Mouse (Mus musculus): ENCODE measurements around the gene Dscam. TPM values are rescaled to one million over a fixed set of nuclear protein-coding genes. Genes with fewer than 3 reads are reported as not detected.

Dscam gene
- total and polyA plus RNA-seq, 3 experiments: 0.01 TPM; not detected in 2

DNA sequence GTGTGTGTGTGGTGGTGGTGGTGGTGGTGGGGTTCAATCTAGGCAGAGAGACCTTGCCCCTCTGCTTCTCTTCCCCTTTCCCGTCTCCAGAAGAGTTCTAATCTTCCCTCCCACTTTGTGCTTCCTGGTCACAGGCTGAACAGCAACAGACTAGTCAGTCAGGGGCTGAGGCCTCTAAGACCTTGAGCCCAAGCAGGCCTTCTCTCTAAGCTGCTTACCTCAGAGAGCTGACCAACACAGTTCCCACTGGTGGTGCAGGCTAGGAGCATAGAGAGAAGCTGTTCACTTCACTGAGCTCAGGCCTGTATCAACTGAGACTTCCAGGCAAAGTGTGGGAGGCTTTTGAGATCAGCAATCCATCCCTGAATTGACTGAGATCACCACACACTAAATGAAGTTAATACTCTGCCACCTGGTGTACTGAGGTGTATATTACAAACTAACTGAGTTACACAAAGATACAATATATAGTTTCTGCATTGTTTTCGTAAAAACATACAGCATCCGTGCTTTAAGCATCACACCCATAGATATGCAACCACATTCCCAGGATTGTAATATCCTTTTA is 153.3 kb downstream of the Dscam start:
- no peak for DNase-seq

DNA sequence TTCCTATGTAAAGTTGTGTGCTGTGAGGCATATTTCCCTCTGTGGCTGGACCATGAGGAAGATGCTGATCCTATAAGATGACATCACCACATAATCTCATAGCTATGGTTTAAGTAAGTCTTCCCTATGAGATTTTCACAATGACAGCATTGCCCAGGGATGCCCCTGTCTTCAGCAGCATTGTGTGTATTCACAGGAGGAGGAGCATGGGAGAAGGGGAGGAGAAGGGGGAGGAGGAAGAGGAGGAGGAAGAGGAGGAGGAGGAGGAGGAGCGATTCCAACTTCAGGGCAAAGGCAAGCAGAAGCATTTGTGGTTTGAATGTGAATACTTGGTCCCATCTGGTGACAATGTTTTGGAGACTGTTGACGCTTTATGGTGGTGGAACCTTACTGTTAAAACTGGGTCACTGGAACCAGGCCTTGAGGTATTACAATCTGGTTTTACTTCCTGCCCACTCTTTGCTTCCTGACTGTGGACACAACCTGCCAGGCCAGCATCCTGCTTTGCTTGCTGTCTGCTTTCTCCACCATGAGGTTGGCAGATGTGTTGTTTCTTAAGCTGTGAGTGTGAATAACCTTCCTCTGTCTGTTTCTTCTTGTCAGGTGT is 154.2 kb downstream of the Dscam start:
- DNase-seq: no peak

DNA sequence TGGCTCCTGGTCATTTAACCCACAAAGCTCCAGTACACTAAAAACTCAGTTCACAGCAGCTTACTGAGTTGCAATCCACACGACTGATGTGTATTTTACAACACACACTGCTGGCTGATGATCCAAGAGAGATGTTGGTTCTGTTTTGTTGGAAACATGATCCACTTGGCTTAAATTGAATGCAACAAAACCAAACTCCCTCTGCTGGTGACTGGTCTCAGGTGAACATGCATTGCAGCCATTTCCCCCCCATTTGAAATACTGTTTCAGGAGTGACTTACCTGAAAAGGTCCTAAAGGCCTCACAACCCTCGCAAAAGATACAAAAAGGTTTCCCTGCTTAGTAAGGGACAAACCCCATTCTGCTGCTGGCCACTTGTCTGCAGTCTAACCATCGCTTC is 156.2 kb downstream of the Dscam start:
- DNase-seq: no peak

DNA sequence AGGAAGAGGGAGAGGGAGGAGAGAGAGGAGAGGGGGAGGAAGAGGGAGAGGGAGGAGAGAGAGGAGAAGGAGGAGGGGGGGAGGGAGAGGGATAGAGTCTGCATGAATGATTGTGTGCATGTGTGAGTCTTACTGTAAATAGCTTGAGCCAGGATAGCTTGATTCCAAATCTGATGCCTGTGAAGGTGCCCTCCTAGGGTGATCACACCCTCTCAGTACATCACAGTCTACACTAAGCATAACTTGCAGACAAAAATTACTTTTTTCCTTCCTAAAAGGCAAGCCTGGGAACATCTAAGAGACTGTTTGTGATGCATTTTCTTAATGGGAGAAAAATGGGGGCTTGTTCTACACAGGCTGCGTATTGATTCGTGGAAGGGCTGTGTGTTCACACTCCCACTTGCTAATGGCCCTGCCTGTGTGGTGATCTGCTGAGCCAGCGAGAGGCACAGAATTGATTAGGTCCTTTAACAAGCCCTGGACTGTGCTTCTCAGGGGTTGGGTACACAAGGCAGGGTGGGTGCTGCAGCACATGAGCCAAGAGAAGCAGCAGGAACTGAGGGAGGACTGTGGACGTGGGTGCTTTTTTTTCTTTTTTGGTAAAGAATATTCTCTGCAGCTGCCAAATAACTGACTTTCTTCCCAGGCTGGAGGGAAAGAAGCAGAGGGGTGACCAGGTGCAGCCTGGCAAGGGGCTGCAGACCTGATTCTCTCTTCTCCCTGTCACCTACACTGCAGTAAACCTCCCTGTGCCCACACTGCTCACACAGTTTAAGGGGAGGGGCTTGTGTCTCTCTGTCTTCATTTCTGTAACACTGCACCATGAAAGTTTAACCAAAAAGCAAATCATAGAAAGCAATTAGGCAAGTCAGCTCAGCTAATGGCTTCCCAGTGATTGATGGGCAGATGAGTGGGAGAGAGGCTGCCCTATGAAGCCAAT is 161.2 kb downstream of the Dscam start:
- no peak for DNase-seq

DNA sequence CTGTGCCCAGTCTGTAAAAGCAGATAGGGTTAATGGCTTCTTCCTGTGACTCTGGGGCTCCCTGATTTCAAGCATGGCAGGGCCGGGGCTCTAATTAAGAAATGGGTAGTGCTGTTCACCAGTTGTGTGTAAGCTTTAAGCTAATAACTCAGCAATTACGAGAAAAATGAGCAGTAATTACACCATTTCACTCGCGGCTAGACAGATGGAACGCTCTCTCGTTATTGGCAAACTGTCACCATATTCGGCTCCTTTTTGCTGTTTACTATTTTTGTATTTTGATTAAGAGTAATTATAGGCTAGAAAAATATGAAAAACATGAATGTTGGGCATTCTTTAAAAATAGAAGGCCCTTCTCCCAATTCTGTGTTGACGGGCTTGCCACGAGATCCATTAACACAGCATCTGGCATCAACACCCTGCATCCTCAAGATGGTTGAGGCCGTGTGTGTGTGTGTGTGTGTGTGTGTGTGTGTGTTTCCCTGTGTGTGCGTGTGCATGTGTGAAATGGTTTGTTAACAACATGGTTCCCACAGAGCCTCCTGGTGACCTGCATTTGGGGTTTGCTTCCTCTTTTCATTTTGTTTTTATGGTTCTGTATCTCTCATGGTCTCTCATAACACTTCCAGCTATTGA is 162.5 kb downstream of the Dscam start:
- no peak for DNase-seq

DNA sequence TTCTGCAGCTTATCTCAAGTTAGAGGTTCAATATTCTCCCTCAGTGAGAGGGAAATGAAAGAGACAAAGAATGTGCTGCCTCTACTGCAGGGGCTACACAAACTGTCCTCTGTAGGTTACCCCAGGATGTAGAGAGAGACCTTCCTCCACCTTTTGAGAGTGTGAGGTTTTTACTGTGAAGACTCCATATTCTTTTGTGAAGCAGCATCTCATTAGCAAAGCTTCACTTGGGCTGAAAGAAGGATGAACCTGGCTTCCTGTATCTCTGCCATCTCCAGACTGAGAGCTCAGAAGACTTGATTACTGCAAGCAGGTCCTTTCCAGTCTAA is 163.7 kb downstream of the Dscam start:
- DNase-seq: no peak

DNA sequence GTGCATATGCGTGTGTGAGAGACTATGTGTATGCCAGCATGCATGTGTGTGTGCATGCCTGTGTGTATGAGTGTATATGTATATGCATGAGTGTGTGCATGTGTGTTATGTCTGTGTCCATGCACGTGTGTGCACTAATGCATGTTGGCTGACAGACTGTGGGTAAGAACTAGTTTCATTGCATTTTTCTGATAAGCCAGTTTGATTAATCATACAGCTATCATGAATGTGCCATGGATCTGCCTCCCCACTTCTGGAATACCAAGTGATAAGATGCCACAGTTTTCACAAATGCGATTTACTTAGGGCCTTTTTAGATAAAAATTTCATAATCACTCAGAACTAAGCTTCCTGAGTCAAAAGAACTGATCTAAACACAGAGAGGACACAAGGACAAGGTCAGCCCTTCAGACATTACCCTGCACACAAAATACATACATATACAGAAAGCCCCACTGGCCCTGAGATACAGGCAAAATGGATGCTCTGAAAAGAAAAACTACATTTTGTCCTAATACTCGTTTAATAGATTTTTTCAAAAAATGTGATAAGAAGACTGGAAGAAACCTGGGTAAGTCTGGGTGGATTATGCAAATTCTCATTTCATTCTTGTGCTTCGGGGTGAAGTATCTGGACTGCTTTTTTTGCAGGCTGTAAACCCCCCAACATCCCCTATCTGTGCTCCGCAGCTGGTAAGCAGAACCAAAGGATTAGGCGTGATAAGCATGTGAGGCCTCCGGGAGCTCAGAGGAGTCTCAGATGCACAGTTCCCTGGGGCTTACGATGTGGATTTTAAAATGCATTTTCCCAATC is 164.3 kb downstream of the Dscam start:
- no peak for DNase-seq

DNA sequence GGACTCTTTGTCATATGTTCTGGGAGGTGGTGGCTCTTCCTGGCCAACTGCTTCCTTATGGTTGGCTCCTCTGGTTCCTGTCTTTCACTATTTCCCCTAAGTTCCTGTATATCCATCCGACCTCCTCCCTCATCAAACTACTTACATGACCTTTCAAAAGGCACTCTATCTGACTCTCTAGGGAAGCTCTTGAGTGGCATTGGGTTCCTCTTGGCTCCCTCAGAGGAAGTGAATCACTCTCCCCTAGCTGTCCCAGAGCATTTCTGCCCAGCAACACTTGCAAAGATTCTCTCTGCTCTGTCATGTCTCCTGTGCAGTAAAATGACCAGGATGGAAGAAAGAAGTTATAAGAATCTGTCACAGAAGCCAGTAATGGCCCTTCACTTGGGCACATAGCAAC is 166.6 kb downstream of the Dscam start:
- DNase-seq: peak; percentile 28

DNA sequence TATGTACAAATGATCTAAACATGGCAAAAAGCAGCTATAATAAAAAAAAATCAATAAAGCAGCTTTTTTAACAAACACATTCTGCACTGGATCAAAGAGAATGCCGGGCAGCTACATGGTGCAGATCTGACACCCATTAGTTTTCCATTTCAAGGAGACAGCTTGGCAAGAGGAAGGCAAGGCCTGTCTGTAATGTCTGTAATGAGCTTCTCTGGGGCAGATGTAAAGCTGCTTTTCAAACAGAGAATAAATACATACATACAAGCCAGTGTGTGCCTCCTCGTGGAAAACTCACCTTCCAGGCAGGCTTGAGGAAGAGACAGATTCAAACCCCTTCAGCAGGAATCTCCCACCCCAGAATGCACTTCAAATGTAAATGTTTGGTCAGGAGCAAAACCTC is 167.7 kb downstream of the Dscam start:
- peak; percentile 22 for DNase-seq

DNA sequence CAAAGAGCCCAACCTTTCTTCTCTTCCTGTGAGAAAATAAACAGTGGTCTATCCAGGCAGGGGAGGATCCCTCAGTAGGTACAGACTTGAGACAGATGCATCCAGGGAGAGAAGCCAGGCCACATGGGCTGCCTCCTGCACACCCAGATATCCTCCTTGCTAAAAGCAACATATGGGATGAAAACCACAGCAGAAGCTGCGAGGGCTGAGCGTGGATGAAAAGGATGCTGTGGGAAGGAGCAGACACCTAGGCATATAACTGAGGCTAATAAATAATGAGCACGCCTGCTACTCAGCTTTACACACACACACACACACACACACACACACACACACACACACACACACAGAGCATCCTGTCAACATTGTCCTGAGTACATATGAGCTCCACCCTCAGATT is 168.4 kb downstream of the Dscam start:
- DNase-seq: no peak

DNA sequence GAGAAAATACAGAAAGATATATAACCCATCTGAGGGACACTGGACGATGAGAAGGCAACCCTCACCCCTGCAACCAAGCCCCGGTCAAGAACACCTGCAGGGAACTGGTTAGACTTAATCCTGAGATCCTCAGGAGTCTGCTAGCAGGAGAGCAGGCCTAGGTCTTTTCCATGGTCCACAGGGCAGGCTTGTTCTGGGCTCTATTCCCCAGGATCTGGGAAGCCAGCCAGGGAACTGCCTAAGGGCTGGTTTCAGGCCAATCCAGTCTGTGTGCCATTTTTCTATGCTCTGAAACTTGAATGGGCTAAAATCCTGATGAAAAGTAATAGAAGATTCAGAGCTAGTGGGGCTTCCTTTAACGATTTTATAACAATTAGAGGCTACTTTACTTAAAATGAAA is 173.7 kb downstream of the Dscam start:
- peak; percentile 68 for DNase-seq

DNA sequence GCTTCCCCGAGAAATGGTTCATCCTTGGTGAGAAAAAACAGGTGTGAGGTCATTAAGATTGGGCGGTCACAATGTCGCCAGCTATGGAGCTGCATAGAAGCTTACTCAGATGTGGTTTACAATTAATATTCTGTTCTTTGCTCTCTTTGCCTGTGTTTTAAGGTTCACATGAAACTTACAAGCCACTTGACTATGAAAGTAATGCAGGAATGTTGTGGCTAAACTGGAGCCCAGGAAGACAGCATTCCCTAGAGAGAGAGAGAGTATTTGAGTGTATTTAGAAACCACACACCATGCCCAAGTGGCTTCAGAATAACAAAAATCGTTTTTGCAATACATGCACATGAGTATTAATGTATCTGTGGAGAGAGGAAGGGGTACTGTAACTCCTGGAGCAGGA is 174.7 kb downstream of the Dscam start:
- DNase-seq: no peak

DNA sequence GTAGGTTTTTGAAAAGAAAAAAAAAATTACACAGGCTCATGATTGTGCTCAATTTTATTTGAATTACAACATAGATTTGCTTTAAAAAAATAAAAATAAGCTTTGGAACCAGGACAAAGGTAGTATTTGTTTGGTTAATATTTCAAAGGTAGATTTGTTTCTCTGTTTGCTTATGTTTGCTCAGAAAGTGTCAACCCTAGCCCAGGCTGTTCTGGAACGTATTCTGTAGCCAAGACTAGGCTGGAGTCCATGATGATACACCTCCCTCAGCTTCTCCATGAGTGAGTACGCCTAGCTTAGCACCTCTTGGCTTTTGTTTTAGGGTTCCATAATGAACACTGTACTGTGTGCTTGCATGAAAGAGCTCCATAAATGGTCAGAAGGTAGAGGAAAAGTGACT is 183.2 kb downstream of the Dscam start:
- no peak for DNase-seq

DNA sequence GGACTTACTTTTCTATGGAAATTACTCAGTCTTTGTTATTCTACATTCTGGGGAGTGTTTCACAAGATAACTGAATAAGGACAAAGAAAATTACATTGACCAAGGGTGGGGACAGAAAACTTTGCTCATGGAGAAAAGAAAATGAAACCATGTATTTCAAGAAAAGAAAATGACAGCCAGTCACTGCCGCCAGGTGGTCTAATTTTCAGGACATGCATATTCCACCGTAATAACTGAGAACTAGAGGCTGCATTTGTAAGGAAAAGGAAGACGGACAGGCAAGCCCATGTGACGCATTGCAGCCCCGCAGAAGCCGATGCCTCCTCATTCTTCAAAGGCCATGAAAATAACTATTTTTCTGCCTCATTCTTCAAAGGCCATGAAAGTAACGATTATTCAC is 197.3 kb downstream of the Dscam start:
- DNase-seq: no peak

DNA sequence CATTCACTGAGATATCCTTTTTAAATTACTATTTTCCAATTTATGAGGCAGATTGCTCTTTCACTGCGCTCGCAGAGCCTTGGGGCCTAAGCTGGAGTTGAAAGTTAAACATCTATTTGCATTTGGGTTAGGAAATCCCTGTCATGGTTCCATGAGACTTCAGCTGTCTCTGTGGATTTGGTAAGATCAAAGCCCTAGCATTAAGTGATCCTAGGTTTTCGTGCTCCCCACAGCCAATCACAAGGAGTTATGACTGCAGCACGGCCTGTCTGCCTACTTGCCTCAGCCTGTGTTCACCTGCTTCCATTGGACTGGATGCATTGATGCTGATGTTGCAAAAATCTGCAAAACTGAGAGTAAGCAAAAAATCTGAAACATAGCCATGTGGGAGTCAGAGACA is 198.8 kb downstream of the Dscam start:
- no peak for DNase-seq

DNA sequence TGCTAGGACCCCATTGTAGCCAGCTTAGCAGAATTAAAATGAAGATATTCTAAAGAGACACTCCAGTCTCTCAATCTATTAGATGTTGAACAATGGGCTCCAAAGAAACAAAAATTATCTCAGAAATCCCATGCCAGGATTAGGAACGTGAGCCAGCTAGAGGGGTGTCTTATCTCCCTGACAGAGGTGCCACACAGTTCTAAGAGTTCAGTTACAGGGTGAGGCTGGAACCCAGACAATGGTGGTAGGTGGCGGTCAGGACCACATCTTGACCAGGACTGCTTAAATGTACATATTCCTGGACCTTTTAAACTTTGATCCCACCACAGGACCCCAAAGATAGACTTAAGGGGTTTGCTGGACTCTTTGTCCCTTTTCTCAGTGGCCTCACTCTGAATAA is 200.1 kb downstream of the Dscam start:
- no peak for DNase-seq

DNA sequence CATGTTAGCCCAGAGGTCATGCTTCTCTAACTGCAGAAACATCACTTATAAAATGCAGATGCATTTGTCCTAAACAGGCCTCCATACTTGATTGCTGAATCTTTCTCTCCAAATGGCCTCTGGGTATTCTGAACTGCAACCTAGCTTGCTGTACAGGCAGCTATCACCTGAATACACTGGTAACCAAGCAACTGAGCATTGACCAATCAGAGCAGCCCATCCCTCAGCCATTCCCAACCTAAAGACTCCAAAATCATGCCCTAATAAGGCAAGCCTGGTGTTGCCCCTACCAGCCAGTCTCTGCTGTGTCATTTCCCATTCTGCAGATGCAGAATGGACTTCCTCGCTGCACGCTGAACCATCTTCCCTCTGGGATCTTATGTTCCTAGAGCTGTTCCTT is 200.9 kb downstream of the Dscam start:
- no peak for DNase-seq

DNA sequence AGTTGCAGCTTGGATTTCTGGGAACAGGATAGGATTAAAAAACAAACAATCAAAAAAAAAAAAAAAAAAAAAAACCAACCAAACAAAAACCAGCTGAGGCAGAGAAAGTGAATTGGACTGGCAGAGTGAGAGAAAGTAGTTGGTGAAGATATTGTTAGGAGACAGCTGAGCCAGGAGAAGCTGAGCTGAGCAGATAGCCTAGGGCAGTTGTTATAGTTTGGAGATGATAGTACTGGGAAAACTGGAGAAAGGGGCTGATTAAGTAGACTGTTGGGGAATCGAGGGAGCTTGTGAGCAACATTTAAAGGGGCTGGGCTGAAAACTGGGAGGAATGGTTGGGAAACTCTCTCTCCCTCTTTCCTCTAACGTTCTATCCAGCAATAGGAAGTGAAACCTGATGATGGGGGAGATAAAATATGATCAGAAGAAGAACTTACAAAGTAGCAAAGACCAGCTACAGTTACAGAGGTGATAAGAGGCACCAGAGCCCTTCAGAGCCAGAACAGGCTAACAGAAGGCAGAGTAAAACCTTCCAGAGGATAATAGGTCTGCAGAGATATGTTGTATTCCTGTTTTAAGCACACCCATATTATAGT is 201.6 kb downstream of the Dscam start:
- no peak for DNase-seq

DNA sequence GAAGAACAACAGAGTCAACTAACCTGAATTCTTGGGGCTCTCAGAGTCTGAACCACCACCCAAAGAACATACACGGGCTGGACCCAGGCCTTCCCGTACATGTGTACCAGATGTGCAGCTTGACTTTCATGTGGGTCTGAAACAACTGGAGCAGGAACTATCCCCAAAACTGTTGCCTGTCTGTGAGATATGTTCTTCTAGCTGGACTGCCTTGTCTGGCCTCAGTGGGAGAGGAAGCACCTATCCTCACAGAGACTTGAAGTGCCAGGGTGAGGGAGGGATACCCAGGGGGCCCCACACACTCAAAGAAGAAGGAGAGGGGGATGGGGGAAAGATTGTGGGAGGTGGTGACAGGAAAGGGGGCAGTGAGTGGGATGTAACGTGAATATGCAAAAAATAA is 210.9 kb downstream of the Dscam start:
- no peak for DNase-seq

DNA sequence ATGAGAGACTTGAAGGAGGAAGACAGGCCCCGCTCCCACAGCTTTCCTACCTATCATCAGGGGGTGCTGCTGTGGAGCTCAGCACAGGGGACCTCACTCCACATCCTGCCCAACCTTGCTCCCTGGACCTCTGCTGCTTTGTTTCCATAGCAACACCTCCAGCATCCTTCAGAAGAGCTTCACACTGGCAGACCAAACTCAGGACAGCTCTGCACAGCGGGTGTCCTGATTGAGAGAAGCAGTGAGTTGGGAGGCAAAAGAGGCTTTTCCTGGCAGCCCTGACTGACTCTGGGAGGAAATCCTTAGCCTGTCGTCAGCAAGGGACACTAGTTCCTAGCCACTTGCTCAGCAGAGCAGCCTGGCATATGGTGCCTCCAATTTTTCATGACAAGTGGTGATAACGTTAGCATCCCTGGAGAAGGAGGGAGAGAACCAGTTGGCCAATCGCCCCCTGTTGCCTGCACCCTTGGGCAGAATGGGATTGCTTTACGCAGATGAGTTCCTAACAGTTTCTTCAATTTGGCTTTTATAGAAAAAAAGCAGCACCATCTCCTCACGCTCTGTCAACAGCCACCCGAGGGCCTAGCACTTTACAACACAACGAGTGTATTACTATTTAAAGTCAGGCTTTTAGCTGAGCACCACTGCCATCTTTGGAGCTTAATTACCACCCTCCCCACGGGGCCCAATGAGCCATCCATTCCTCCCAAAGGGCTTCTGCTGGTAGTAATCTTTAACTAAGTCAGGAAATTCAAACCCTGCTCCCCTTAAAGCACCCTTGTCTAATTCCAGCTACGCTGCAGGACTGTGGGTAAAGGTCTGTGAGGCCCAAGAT is 224.9 kb downstream of the Dscam start:
- DNase-seq: no peak

DNA sequence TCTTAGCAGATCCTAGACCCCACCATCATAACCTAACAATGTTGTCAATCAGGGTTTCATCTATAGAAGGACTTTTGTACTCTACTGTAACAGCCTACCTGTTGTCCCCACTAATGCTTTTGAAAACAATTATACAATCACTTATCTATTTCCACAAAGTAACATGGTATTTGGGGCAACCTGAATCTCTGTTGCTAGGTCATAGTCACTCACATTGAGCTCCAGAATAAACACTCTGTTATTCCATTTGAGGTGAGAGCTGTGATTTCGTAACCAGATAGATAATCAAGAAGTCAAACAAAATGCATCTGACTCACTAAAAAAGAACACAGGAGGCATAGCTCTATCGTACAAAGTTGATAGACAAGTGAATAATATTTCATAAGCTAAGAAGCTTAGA is 226.9 kb downstream of the Dscam start:
- no peak for DNase-seq
